Mouse (Mus musculus): Measurements from ENCODE around the gene Espn. TPM values are rescaled to one million over a fixed set of nuclear protein-coding genes. Genes with fewer than 3 reads are reported as not detected.

Gene Espn
- total RNA-seq (2021): 1 to 10 TPM; 1.2 to 1.3 TPM
- long read RNA-seq, experiment 1, partial matches to known transcripts: 0 of 1 reads
- long read RNA-seq, experiment 1, other reads (novel, unspliced or antisense): 1 of 1 reads
- long read RNA-seq, experiment 2: 0 reads

DNA sequence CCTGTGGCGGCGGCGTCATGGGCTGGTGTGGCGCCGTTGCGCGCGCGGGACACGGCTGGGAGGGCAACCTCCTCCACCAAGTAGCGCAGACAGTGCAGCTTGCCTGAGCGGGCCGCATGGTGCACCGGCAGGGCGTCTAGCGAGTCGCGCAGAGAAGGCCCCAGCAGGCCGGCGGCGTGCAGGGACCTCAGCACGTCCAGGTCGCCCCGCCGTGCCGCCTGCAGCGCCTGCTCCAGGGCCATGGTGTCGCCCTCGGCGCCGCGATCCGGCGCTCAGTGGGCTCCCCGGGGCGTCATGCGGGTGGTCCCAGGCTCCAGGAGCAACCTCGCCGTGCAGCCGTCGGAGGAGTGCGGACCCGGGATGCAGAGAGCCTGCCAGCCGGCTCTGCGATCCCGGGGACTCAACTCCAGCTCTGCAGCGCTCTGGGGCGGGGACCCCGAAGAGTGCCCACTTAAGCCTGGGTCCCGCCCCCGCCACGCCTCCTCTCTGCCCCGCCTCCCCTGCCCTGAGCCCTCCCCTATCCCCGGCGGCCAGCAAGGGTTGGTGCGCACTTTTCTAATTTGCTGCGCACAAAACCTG lies at the start of gene Espn:
Espn (minus strand) TSS at position 406 of the 579 bp plus-strand sequence.
- DNase-seq: peak; percentile 78

GRCm38 (mm10) chr4:152201492-152201891 lies 49.3 kb upstream of the Espn start:
- DNase-seq: no peak

DNA sequence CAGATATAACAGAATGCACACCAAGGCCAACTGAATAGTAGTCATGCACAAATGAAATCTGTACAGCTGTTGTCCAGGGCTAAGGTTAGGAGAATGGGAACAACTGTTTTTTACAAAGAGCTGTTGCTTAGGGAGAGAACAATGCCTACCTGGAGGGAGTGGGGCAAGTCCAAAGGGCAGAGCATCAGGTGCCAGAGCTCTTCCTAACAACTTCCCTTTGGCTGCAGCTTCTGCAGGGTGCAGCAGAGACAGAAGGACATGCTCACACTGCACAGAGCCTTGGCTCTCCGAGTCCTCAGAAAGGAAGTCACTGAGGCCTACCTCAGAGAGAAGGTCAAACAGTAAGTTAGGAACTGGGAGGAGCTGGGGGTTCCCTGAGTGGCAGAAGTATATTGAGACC lies 47.4 kb upstream of the Espn start:
- no peak for DNase-seq

DNA sequence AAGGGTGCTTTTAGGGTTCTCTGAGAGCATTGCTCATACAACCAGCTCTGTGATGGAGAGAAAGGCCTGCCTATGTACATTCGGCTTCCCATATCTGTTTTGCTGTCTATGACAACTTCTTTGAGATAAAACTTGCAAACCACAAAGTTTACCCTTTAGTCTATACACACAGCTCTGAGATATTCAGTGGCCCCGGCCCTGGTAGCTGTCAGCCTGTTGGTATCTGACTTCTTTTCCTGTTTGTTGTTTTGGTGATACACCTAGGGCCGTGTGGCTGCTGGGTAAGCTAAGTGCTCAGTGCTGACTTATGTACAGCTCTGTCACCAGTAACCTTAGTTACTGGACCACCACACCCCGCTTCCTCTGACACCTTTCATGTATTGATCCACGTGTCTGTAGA lies 45.4 kb upstream of the Espn start:
- DNase-seq: no peak

DNA sequence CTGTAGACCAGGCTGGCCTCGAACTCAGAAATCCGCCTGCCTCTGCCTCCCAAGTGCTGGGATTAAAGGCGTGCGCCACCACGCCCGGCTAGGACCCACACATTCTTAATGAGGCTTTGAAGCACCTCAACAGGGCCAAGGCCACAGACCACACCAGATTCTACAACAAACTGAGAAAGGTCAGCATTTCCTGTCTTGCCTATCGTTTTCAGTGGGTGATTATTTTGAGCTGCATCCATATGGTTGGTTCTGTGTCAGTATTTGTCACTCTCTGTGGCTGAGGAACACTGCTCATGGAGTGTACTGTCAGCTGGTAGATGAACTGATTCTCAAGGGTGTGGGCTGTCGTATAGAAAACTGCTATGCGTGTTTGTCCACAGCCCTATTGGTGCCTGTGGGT lies 44.1 kb upstream of the Espn start:
- DNase-seq: no peak

DNA sequence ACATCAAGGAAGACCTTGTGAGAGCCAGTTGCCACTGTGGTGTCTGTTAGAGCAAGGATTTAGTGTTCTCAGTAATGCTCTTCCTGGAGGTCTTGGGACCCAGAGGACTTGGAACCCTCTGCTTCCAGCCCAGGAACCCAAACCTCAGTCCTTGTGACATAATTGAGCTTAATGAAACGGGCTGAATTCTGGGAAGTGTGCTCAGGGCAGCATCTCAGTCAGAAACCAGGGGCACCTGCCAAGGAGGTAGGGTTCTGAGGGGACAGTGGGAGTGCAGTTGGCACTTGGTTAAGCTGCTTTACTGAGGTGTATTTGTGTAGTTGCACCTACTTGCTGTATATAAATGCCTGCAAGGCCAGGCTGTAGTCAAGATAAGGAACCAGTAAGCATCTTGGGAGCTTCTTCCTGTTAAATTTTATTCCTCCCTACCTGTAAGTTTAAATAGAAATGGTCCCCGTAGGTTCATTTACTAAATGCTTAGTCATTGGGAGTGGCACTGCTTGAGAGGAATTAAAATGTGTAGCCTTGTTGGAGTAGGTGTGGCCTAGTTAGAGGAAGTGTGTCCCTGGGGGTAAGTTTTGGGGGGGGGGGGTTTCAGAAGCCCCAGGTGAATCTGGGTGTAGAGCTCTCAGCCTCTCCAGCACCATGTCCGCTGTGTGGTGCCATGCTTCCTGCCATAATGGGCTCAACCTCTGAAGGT lies 42.5 kb upstream of the Espn start:
- no peak for DNase-seq

DNA sequence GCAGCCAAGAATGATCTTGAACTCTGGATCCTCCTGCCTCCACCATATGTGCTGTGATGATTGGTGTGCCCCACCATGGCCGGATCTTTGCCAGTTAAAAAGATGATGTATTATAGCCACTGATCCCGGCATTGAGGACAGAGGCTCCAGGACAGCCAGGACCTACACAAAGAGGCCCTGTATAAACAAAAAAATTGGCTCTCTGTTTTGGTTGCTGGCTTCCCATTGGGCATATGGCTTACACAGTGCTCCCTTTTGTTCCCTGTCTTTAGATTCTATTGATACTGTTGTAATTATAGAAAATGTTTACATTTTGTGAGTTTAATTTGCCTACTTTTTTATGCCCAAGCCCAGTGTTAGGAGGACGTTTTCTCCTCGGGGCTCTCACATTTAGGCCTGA lies 40.4 kb upstream of the Espn start:
- DNase-seq: no peak

GRCm38 (mm10) chr4:152190701-152191100 lies 38.5 kb upstream of the Espn start:
- no peak for DNase-seq

DNA sequence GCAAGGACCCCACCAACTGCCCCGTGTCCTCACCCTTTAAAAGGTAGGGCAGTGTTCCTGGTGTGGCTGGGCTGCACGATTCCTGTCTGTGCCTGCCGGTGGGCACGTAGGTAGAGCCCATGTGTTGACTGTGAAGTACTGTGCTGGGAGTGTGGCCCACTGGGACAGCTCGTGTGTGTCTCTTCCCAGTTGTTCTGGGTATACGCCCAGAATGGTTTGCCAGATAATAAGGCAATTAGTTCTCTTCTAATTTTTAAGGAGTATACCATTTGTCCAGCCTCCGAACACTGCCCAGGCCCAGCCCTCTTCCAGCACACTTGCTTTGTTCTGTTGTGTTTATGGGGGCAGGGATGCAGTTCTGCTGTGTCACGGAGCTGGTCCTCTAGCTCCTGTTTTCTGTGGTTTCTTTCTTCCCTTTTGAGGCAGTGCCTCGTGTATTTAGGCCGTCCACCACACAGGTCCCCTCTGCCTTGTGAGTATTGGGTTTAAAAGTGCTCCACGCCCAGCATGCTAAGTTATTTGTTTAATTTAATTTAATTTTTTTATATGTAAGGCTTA lies 38.0 kb upstream of the Espn start:
- no peak for DNase-seq

GRCm38 (mm10) chr4:152189691-152190090 lies 37.5 kb upstream of the Espn start:
- no peak for DNase-seq

DNA sequence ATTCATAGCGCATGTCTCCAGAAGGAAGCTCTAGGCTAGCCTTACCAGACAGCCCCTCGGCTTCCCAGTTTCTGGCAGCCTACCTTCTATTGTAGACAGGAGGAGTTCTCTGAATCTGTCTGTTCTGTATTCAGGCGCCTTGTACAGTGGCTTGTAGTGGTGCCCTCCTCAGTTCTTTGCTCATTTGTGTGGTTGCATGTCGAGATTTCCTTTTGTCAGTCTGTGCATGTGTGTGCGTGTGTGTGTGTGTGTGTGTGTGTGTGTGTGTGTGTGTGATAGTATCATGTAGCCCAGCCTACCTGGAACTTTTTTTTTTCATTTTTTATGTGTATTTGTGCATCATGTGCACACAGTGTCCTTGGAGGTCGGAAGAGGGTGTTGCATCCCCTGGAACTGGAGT lies 36.9 kb upstream of the Espn start:
- DNase-seq: no peak

GRCm38 (mm10) chr4:152188651-152189050 lies 36.5 kb upstream of the Espn start:
- DNase-seq: no peak

DNA sequence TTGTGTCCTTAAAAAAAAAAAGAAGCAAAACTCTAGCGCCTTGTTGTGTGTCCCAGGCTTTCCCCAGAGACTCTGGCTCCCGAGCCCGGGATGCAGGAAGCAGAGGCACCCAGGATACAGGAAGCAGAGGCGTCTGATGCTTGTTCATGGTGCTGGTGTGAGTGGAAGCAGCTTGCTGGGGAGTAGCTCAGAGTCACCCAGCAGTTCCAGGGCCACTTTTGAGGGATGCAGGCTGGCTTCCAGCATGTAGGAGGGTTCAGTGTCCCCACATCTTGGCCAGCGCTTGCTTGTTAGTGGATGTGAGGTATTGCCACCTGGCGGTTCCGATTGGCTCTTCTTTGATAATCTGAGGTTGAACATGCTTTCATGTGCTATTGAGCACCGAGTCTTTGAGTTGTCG lies 35.0 kb upstream of the Espn start:
- no peak for DNase-seq

DNA sequence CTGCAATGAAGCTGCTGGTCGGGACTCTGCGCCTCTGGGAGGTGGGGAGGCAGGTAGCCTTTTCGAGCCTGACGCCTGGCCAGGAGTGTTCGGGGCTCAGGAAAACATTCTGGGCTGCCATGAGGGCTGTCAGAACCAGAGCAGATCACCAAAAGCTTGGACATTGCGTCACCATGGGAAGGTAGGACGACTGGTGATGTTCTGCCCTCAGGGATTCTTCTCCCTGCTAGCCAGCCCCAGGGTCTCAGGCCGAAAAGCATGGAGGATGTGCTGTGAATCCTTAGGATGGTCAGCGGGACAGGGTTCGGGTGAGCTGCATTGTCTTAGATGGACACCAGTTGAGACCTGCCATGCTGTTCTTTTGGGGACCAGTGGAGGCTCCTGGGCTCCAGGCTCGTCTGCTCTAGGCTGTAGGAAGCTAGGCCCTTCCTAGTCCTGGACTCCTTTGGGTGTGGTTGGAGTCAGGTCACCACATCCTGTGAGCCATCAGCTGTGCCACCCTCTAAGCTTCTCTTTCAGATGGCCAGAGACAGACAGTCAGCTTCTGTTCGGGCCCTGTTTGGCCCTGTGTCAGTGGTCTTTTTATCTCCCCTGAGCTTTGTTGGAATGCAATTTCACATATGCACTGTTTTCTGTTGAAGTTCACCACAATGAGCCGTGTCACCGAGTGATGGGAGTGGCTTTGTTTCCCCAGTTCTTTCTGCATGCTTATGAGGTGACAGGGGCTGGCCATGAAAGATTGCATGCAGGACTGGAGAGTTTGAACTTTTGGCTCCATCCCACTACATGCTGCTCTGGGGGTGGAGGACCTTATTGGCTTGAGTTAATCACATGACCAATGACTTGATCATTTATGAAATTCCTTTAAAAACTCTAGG lies 34.3 kb upstream of the Espn start:
- no peak for DNase-seq

- no peak for DNase-seq
Observed at GRCm38 (mm10) chr4:152185510-152186204, 33.5 kb upstream of the Espn start.

- DNase-seq: no peak
Observed at GRCm38 (mm10) chr4:152185137-152185509, 33.0 kb upstream of the Espn start.

- no peak for DNase-seq
Observed at GRCm38 (mm10) chr4:152184353-152185035, 32.3 kb upstream of the Espn start.

- no peak for DNase-seq
Observed at GRCm38 (mm10) chr4:152182205-152182604, 30.0 kb upstream of the Espn start.

DNA sequence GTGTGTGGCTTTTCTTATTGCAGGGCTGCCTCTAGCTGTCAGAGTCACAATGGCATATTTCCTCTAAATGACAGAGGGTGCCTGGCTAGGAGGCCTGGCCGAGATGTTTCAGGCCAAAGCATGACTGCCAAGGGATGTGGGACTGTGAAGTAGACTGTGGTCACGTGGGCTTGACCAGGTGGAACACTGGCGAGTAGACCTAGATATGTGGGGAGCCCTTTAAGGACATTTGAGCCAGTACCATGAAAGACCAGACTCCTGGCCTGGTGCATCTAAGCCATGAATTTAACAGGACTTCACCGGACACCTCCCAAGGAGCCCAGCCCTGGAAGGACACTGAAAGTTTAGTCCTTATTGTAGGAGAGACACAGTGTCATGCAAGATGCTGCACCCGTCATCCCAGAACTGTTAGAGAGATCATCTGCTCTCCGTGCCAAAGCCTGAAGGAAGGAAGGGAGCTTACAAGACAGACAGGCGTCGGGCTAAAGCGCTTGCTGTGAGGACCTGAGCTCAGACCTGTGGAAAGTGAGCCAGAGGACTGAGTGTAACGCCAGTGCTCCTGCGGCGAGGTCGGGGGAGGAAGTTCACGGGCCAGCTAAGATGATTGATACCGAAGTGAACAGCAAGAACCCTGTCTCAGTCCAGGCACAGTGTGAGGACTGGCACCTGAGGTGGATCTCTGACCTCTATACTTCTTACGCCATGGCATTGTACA lies 27.9 kb upstream of the Espn start:
- no peak for DNase-seq

DNA sequence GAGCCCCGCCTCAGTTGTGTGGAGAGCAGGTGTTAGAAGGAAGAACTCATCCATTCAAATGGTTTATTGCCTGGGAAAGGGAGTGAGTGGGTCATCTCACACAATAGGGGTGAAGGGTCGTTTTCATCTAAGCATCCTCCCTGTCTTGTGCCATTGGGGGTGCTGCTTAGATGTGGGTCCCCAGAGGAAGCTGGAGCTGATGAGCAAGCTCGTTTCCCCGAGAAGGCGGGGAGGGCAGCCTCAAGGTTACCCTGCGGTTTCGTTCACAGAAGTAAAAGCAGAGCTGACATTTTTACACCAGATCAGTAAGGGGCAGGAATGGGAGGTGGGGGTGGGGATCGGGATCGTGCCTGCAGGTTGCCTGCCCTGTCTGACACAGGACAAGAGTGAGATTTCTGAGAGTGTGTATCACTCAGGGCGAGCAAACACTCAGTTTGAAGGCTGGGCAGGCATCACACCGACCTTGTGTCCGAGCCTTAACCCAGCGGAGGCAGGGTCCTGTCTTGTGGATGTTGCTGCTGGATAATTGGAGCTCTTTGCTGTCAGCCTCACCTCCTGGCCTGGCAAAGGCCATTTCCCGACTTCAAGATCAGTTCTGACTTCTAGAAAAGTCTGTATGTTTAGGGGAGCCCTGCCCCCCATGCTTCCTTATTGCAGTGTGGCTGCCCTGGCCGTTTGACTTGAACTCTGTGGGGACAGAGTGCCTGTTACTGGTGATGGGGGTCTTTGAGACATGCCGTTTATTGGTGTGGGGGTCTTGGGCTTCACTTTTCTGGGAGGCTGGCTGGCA lies 26.9 kb upstream of the Espn start:
- DNase-seq: no peak
